Mouse (Mus musculus): Measurements from ENCODE around the gene Rap1gap. TPM values are rescaled to one million over a fixed set of nuclear protein-coding genes. Genes with fewer than 3 reads are reported as not detected.

The Rap1gap gene
- 34.9 and 48.8 TPM in 2 replicates for polyA plus RNA-seq (2015; fragmentation: Nextera tagmentation; extraction: Ambion mirVana)

DNA sequence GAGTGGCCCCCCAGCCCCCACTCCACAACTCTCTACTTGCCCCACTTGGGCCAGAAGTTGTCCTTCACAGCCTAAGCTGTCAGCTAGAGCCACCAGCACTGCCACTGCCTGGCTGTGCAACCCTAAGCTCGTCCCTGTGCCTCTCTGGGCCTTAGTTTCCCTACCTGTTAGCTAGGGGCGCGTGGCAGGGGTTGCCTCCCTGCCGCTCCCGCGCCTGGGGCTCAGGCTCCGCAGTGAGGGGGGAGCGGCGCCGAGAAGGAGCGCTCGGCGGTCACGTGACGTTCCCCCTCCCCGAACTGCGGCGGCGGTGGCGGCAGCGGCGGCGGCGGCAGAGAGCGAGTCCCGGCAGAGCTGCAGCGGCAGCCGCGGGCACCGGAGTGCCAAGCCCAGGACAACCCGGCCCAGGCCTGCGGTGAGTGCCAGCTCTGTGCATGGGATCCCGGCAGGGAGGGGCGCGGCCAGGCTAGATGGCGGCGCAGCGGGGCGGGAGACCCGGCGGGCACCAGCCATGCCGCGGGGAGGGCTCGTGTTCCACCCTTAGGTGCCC, at the start of gene Rap1gap:
Gene Rap1gap, plus strand, starts transcription at position 294 of the 547 bp plus-strand sequence.
- Histone ChIP-seq H3K9me3 (ENCODE audit: low read length) (no peaks in the 10 kb centered on the region), H3K36me3 (ENCODE audit: insufficient read depth, low read length) (no peaks in the 10 kb centered on the region), H3K9ac (replicated peaks; ENCODE audit: low read depth) (peak within 1 kb of the TSS; percentile 12; the same call in 1 of the 2 replicates), H3K4me3 (ENCODE audit: low read depth, low read length) (peak within 1 kb of the TSS; percentile 37), H3K27me3 (replicated peaks; ENCODE audit: insufficient read depth, low read length) (peaks cover 16% of the 10 kb centered on the region; the same call in 1 of the 2 replicates), H3K27ac (ENCODE audit: low read length) (no peak within 1 kb of the TSS), H3K4me1 (ENCODE audit: insufficient read depth, low read depth, low read length) (peaks cover 5% of the 10 kb centered on the region), H3K4me2 (replicated peaks; ENCODE audit: low read depth, low read length) (peak within 1 kb of the TSS; percentile 66)
- peak; percentile 29 for DNase-seq (ENCODE audit: low spot score)
- under 1% methylated on average over 32 of the region's 44 CpGs for WGBS
- TF ChIP-seq CTCF (IDR thresholded peaks at IDR 0.05) (no peak), EP300 (IDR thresholded peaks at IDR 0.05) (no peak)
- no peak for ATAC-seq

DNA sequence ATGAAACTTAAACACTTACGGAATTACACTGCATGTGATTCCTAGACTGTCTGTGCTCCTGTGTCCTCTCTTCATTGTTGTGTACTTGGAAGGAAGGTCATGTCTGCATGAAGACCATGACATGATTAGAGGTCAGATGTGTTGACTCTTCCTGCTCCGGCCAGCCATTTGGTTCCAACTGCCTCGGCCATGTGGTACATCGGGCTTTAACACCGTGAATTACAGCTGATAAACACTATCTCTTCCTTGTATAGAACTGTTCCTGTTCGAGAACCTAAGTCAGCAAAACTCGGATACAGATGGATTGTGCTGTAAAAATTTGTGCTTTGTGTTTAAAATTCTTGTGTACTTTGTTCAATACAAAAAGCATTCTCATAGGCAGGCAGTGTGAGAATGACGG, 41.7 kb upstream of the Rap1gap start:
- no peak for DNase-seq (ENCODE audit: low spot score)
- H3K4me2 ChIP-seq (replicated peaks; ENCODE audit: low read depth, low read length): no peak overlapping the region
- H3K27me3 ChIP-seq (replicated peaks; ENCODE audit: insufficient read depth, low read length): no peaks in the 10 kb centered on the region
- ATAC-seq: no peak
- no peak for TF ChIP-seq CTCF (IDR thresholded peaks at IDR 0.05)
- no peak for TF ChIP-seq EP300 (IDR thresholded peaks at IDR 0.05)
- H3K9ac ChIP-seq (replicated peaks; ENCODE audit: low read depth): no peak overlapping the region
- no peak overlapping the region for H3K4me3 ChIP-seq (ENCODE audit: low read depth, low read length)
- H3K4me1 ChIP-seq (ENCODE audit: insufficient read depth, low read depth, low read length): no peaks in the 10 kb centered on the region
- 92% methylated on average over 8 of the region's 8 CpGs for WGBS
- H3K36me3 ChIP-seq (ENCODE audit: insufficient read depth, low read length): peaks cover 64% of the 10 kb centered on the region
- H3K9me3 ChIP-seq (ENCODE audit: low read length): no peaks in the 10 kb centered on the region
- no peak overlapping the region for H3K27ac ChIP-seq (ENCODE audit: low read length)

DNA sequence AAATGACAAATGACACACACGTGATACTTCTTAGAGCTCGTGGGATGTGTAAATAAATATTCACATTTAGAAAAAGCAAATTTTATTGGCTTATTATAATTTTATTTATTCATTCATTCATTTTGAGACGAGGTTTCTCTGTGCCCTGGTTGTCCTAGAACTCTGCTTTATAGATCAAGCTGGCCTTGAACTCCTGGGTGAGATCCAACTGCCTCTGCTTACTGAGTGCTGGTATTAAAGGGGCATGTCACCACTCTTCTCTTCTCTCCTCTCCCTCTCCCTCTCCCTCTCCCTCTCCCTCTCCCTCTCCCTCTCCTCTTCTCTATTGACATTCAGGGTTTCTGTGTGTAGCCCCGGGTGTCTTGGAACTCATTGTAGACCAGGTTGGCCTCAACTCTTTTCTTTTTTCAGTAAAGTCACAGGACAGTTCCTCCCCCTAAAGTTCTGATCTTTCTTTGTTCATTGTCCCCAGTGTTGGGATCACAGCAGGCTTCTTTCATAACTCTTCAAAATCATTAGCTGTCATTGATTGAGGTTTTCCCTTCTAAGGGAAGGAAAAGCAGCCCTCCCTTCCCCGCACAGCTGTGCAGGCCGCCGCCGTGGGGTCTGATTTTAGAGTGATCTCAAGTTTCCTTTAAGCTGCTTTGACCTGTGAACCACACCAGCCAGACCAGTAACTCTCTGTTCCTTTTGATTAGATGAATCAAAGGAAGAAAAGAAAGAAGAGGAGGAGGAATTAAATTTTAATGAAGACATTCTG, 36.9 kb upstream of the Rap1gap start:
- no peak overlapping the region for H3K9ac ChIP-seq (replicated peaks; ENCODE audit: low read depth)
- ATAC-seq (no peak), DNase-seq (ENCODE audit: low spot score) (no peak)
- H3K4me2 ChIP-seq (replicated peaks; ENCODE audit: low read depth, low read length): no peak overlapping the region
- H3K4me1 ChIP-seq (ENCODE audit: insufficient read depth, low read depth, low read length): no peaks in the 10 kb centered on the region
- no peak overlapping the region for H3K4me3 ChIP-seq (ENCODE audit: low read depth, low read length)
- WGBS: 72% methylated on average over 7 of the region's 8 CpGs
- peaks cover 64% of the 10 kb centered on the region for H3K36me3 ChIP-seq (ENCODE audit: insufficient read depth, low read length)
- TF ChIP-seq EP300 (IDR thresholded peaks at IDR 0.05): no peak
- no peak for TF ChIP-seq CTCF (IDR thresholded peaks at IDR 0.05)
- no peak overlapping the region for H3K27ac ChIP-seq (ENCODE audit: low read length)
- no peaks in the 10 kb centered on the region for H3K9me3 ChIP-seq (ENCODE audit: low read length)
- H3K27me3 ChIP-seq (replicated peaks; ENCODE audit: insufficient read depth, low read length): no peaks in the 10 kb centered on the region

DNA sequence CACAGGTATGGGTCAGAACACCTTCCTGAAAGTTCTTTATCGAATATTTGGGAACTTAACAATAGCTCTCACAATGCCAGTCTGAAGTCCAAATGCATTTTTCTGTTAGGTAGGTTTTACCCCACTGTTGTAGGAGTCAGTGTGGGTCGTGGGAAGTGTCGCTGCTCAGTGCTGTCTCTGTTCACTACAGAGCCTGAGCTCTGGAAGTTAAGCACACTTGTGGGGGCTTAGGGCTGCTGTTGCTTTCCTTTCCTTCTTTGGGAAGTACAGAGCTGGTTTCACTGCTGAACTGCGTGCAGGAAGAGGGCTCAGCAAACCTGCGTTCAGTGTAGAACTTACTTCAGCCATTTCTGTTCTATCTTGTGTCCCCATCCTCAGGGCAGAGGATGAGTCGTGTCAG, 36.1 kb upstream of the Rap1gap start:
- Histone ChIP-seq H3K9ac (replicated peaks; ENCODE audit: low read depth) (no peak overlapping the region), H3K9me3 (ENCODE audit: low read length) (no peaks in the 10 kb centered on the region), H3K4me2 (replicated peaks; ENCODE audit: low read depth, low read length) (no peak overlapping the region), H3K27ac (ENCODE audit: low read length) (no peak overlapping the region), H3K27me3 (replicated peaks; ENCODE audit: insufficient read depth, low read length) (no peaks in the 10 kb centered on the region), H3K4me1 (ENCODE audit: insufficient read depth, low read depth, low read length) (no peaks in the 10 kb centered on the region), H3K4me3 (ENCODE audit: low read depth, low read length) (no peak overlapping the region), H3K36me3 (ENCODE audit: insufficient read depth, low read length) (peaks cover 63% of the 10 kb centered on the region)
- DNase-seq (ENCODE audit: low spot score) (no peak), ATAC-seq (no peak)
- WGBS: 91% methylated on average over 6 of the region's 6 CpGs
- no peak for TF ChIP-seq CTCF (IDR thresholded peaks at IDR 0.05)
- no peak for TF ChIP-seq EP300 (IDR thresholded peaks at IDR 0.05)

DNA sequence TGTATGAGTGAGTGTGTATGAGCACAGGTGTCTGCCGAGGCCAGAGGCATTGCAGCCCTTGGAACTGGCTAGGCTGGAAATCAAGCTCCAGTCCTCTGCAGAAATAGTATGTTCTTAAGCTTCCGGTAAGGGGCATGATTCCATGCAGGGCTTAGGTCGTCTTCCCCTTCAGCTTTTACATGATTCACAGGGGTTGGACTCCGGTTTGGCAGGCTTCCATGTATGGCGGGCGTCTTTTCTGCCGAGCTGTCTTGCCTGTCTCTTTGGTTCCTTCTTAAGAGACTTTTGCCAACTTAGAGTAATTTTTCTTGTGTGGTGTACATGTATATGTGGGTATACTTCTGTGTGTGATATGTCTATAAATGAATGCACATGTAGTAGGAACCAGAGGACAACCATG, 35.2 kb upstream of the Rap1gap start:
- ATAC-seq: no peak
- H3K27me3 ChIP-seq (replicated peaks; ENCODE audit: insufficient read depth, low read length): no peaks in the 10 kb centered on the region
- TF ChIP-seq EP300 (IDR thresholded peaks at IDR 0.05) (no peak), CTCF (IDR thresholded peaks at IDR 0.05) (no peak)
- H3K4me2 ChIP-seq (replicated peaks; ENCODE audit: low read depth, low read length): no peak overlapping the region
- H3K4me1 ChIP-seq (ENCODE audit: insufficient read depth, low read depth, low read length): no peaks in the 10 kb centered on the region
- peaks cover 59% of the 10 kb centered on the region for H3K36me3 ChIP-seq (ENCODE audit: insufficient read depth, low read length)
- no peak overlapping the region for H3K4me3 ChIP-seq (ENCODE audit: low read depth, low read length)
- no peaks in the 10 kb centered on the region for H3K9me3 ChIP-seq (ENCODE audit: low read length)
- H3K9ac ChIP-seq (replicated peaks; ENCODE audit: low read depth): no peak overlapping the region
- H3K27ac ChIP-seq (ENCODE audit: low read length): no peak overlapping the region
- no peak for DNase-seq (ENCODE audit: low spot score)
- WGBS: 66% methylated on average over 7 of the region's 7 CpGs

DNA sequence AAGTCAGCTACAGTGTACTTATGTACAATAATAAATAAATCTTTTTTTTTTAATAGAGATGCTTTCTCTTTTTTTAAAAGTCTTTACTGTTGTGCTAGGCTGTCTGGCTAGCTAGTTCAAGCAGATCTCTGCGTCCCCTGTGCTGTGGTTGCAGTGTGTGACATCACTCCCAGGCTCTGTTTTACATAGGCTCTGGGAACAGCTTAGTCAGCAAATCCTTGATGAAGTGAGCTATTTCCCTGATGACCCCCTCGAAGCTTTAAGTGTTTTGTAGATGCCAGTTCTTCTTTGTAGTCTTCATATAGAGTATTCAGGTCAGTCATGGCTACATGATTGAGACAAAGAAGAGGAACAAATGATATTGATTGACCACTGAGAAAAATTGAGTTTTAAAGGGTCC, 34.4 kb upstream of the Rap1gap start:
- WGBS: 77% methylated on average over 2 of the region's 2 CpGs
- H3K36me3 ChIP-seq (ENCODE audit: insufficient read depth, low read length): peaks cover 57% of the 10 kb centered on the region
- TF ChIP-seq CTCF (IDR thresholded peaks at IDR 0.05): no peak
- TF ChIP-seq EP300 (IDR thresholded peaks at IDR 0.05): no peak

More for the DNA sequence above, 34.4 kb upstream of the Rap1gap start:
- Histone ChIP-seq H3K9ac (replicated peaks; ENCODE audit: low read depth) (no peak overlapping the region), H3K27me3 (replicated peaks; ENCODE audit: insufficient read depth, low read length) (no peaks in the 10 kb centered on the region), H3K27ac (ENCODE audit: low read length) (no peak overlapping the region), H3K9me3 (ENCODE audit: low read length) (no peaks in the 10 kb centered on the region), H3K4me3 (ENCODE audit: low read depth, low read length) (no peak overlapping the region), H3K4me2 (replicated peaks; ENCODE audit: low read depth, low read length) (no peak overlapping the region), H3K4me1 (ENCODE audit: insufficient read depth, low read depth, low read length) (no peaks in the 10 kb centered on the region)
- DNase-seq (ENCODE audit: low spot score) (no peak), ATAC-seq (no peak)
